Mouse (Mus musculus): ENCODE measurements around the gene Magea8. TPM values are rescaled to one million over a fixed set of nuclear protein-coding genes. Genes with fewer than 3 reads are reported as not detected.
"Not testable (repeated sequence)": the region's sequence is repeated elsewhere in the genome, so short reads cannot be mapped to it uniquely, and the experiment has no call there.

Gene Magea8
- 0.74 TPM for polyA plus RNA-seq (2012; fragmentation: generic; extraction: Trizol)
- long read RNA-seq, experiment 1, partial matches to known transcripts = 1 of 3 reads
- long read RNA-seq, experiment 1, other reads (novel, unspliced or antisense) = 1 of 3 reads
- long read RNA-seq, experiment 2, transcript Magea8-201 (4 exons, 1,646 nt) = major isoform, 9 of 12 reads
- long read RNA-seq, experiment 2, partial matches to known transcripts = 0 of 12 reads
- long read RNA-seq, experiment 2, other reads (novel, unspliced or antisense) = 3 of 12 reads

DNA sequence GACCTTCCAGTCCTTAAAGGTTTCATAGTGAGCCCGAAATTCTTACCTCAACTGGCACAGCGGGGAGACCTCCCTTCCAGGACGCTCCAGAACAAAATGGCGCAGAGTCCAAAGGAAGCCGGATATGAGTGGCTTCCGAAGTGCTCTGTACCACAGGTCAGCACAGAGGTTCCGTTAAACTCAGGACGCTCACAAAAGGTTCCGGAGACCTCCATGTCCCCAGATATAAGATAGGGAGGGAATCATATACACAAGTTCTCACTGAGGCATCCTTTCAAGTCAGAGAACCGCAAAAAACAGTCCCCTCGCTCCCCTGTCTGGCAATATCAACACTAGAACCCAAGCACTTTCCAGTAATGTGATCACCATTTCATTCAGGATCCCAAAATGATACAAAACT, at the start of gene Magea8:
Magea8 (minus strand) TSS at position 101 of the 400 bp plus-strand sequence.
- H3K4me3 ChIP-seq (ENCODE audit: insufficient read depth, poor library complexity, severe bottlenecking); H3K79me3 ChIP-seq (ENCODE audit: low read depth); H3K27me3 ChIP-seq (ENCODE audit: control insufficient read depth, insufficient read depth, insufficient read length); H3ac ChIP-seq (ENCODE audit: control insufficient read depth, insufficient read length, low read depth); H3K36me3 ChIP-seq (ENCODE audit: control insufficient read depth, insufficient read depth); H3K79me2 ChIP-seq (ENCODE audit: control insufficient read depth, insufficient read depth): not testable (repeated sequence)

DNA sequence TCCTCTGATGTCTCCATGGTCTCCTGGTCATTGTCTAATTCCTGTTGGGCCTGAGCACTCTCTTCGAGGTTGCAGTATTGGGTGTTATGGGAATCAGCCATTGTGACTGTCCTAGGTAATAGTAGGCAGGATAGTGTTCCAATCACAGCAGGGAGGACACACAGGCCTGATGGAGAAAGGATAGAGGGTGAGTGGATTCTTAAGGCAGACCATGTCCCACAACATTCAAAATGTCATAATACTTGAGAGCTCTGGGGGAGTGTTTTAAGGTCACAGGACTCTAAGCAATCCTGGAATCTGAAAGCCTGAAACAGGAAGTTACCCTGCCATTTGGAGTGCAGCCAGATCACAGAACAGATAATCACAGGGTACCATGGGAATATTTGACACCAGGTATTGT, 46.2 kb downstream of the Magea8 start, which contains the start of gene Magea3:
Magea3 (minus strand) TSS at position 101 of the 400 bp plus-strand sequence.
- not testable (repeated sequence) for H3K79me3 ChIP-seq (ENCODE audit: low read depth); H3K36me3 ChIP-seq (ENCODE audit: control insufficient read depth, insufficient read depth); H3K27me3 ChIP-seq (ENCODE audit: control insufficient read depth, insufficient read depth, insufficient read length); H3ac ChIP-seq (ENCODE audit: control insufficient read depth, insufficient read length, low read depth); H3K4me3 ChIP-seq (ENCODE audit: insufficient read depth, poor library complexity, severe bottlenecking); H3K79me2 ChIP-seq (ENCODE audit: control insufficient read depth, insufficient read depth)

- not testable (repeated sequence) for H3K4me3 ChIP-seq (ENCODE audit: insufficient read depth, poor library complexity, severe bottlenecking); H3ac ChIP-seq (ENCODE audit: control insufficient read depth, insufficient read length, low read depth); H3K79me2 ChIP-seq (ENCODE audit: control insufficient read depth, insufficient read depth); H3K36me3 ChIP-seq (ENCODE audit: control insufficient read depth, insufficient read depth); H3K27me3 ChIP-seq (ENCODE audit: control insufficient read depth, insufficient read depth, insufficient read length); H3K79me3 ChIP-seq (ENCODE audit: low read depth)
Measured at GRCm38 (mm10) chrX:154935887-154936286, 59.8 kb downstream of the Magea8 start, which contains the start of gene Magea6. Gene Magea6 (minus strand): TSS chrX:154935987.

Other genes with a start within 250 kb of the Magea8 start
- not detected for gene Cldn34b1, start 105.6 kb downstream of the Magea8 start, polyA plus RNA-seq (2012; fragmentation: generic; extraction: Trizol)
- 0.04 TPM for gene Magea6, start 59.9 kb downstream of the Magea8 start, polyA plus RNA-seq (2012; fragmentation: generic; extraction: Trizol)
- 0.18 TPM for gene Magea3, start 46.3 kb downstream of the Magea8 start, polyA plus RNA-seq (2012; fragmentation: generic; extraction: Trizol)
- 0.49 TPM for gene Magea5, start 67.3 kb upstream of the Magea8 start, polyA plus RNA-seq (2012; fragmentation: generic; extraction: Trizol)
- gene Magea1, start 93.9 kb upstream of the Magea8 start, polyA plus RNA-seq (2012; fragmentation: generic; extraction: Trizol) = not detected
- 0.20 TPM for gene Magea2, start 97.8 kb upstream of the Magea8 start, polyA plus RNA-seq (2012; fragmentation: generic; extraction: Trizol)
- gene Cldn34b2, start 132.6 kb upstream of the Magea8 start, polyA plus RNA-seq (2012; fragmentation: generic; extraction: Trizol) = not detected
- 122 TPM for gene Sat1, start 220.6 kb upstream of the Magea8 start, polyA plus RNA-seq (2012; fragmentation: generic; extraction: Trizol)